Mouse (Mus musculus) heart, adult 2 months (tissue): Measurements from ENCODE around the gene Gm10197.

Source experiments
- CTCF ChIP-seq: fragments of 200-600 bp; IDR thresholded peaks from 2 replicates; pipeline ENCODE4 v1.8.1; 2022; ENCODE audit warnings: antibody characterized with exemption, mild to moderate bottlenecking, moderate library complexity
- POLR2A ChIP-seq: fragments of 200-500 bp; IDR thresholded peaks from 2 replicates; pipeline ENCODE4 v1.6.1; 2011; ENCODE audit warnings: mild to moderate bottlenecking, low read depth, low read length, control low read depth; ENCODE audit not compliant: insufficient read depth

GRCm38 (mm10) chr19:53391787-53392186 is 20.2 kb upstream of the Gm10197 start:
- no peak for TF ChIP-seq CTCF
- no peak for TF ChIP-seq POLR2A
